Mouse (Mus musculus) testis, adult 2 months (tissue): ENCODE measurements around the gene Oxnad1.

Experiments
- CTCF ChIP-seq: fragments of 200-500 bp; IDR thresholded peaks from 2 replicates; pipeline ENCODE4 v1.5.1; 2012; ENCODE audit warnings: low read depth, mild to moderate bottlenecking, inconsistent platforms, low read length, moderate library complexity; ENCODE audit not compliant: control insufficient read depth, insufficient read depth, insufficient replicate concordance
- POLR2A ChIP-seq: fragments of 200-500 bp; IDR thresholded peaks from 2 replicates; pipeline ENCODE4 v1.6.1; 2012; ENCODE audit warnings: low read depth, mild to moderate bottlenecking, inconsistent platforms, low read length, moderate library complexity; ENCODE audit not compliant: control insufficient read depth

- TF ChIP-seq POLR2A (no peak), CTCF (no peak)
Observed at GRCm38 (mm10) chr14:32144734-32145133, 59.6 kb downstream of the Oxnad1 start.
